Mouse (Mus musculus) CD4-positive naive resting alpha-beta T cell, adult 57 days (primary cell): ENCODE measurements around the gene Rdh1. TPM values are rescaled to one million over a fixed set of nuclear protein-coding genes. Genes with fewer than 3 reads are reported as not detected.

Experiments
- total RNA-seq: library from RNA; stranded (reverse); gene quantifications from one replicate; pipeline ENCODE4 v1.2.4, GENCODE M21; 2023

Gene Rdh1
- 0.18 TPM for total RNA-seq

GRCm38 (mm10) chr10:127759181-127760110 lies at the start of gene Rdh1, which contains the start of gene Rdh16f1:
Gene Rdh1 (plus strand): TSS chr10:127759721.
Gene Rdh16f1 (plus strand): TSS chr10:127759787.

GRCm38 (mm10) chr10:127724178-127724577 lies 35.3 kb upstream of the Rdh1 start, which contains the start of gene Tac2:
Gene Tac2 (plus strand): TSS chr10:127724478.

GRCm38 (mm10) chr10:127739083-127739660 lies 20.3 kb upstream of the Rdh1 start, which contains the start of gene Zbtb39:
Gene Zbtb39 (plus strand): TSS chr10:127739538.

GRCm38 (mm10) chr10:127751548-127751947 lies 8.0 kb upstream of the Rdh1 start, which contains the start of gene Gpr182:
Gene Gpr182 (minus strand): TSS chr10:127751732.

GRCm38 (mm10) chr10:127776011-127776410 lies 16.5 kb downstream of the Rdh1 start, which contains the start of gene Rdh9:
Gene Rdh9 (plus strand): TSS chr10:127776386.

GRCm38 (mm10) chr10:127800891-127801290 lies 41.4 kb downstream of the Rdh1 start, which contains the start of gene Rdh16:
Gene Rdh16 (plus strand): TSS chr10:127801152.

Other genes starting within 250 kb of the Rdh1 start
- not detected for gene Ndufa4l2, start 244.8 kb upstream of the Rdh1 start, total RNA-seq
- gene Shmt2, start 237.3 kb upstream of the Rdh1 start, total RNA-seq, result 70.1 TPM
- not detected for gene Nxph4, start 225.2 kb upstream of the Rdh1 start, total RNA-seq
- 9.4 TPM for gene Lrp1, start 138.6 kb upstream of the Rdh1 start, total RNA-seq
- gene Stat6, start 116.7 kb upstream of the Rdh1 start, total RNA-seq, result 196 TPM
- gene Nemp1, start 92.8 kb upstream of the Rdh1 start, total RNA-seq, result 7.1 TPM
- 48.2 TPM for gene Nab2, start 91.2 kb upstream of the Rdh1 start, total RNA-seq
- 0.33 TPM for gene Myo1a, start 54.6 kb upstream of the Rdh1 start, total RNA-seq
- not detected for gene Tac2, start 35.2 kb upstream of the Rdh1 start, total RNA-seq
- gene Zbtb39, start 20.2 kb upstream of the Rdh1 start, total RNA-seq, result 10.6 TPM
- 0.41 TPM for gene Gpr182, start 8.0 kb upstream of the Rdh1 start, total RNA-seq
- gene Rdh16f1, start 66 bp downstream of the Rdh1 start, total RNA-seq, result not detected
- gene Rdh9, start 16.7 kb downstream of the Rdh1 start, total RNA-seq, result 0.80 TPM
- not detected for gene Rdh16, start 41.4 kb downstream of the Rdh1 start, total RNA-seq
- not detected for gene Rdh19, start 90.2 kb downstream of the Rdh1 start, total RNA-seq
- not detected for gene Rdh16f2, start 106.8 kb downstream of the Rdh1 start, total RNA-seq
- not detected for gene Rdh7, start 129.1 kb downstream of the Rdh1 start, total RNA-seq
- gene Sdr9c7, start 138.8 kb downstream of the Rdh1 start, total RNA-seq, result not detected
- gene Hsd17b6, start 247.9 kb downstream of the Rdh1 start, total RNA-seq, result not detected